In genomic region chr3:104596451-104597134, GRCm38 (mm10) we compare ENCODE assay signal across 10 mouse cellular contexts. TPM values are rescaled to one million over a fixed set of nuclear protein-coding genes. Genes with fewer than 3 reads are reported as not detected.
A peak's percentile ranks its signal among the peaks of the same experiment; 100 is the strongest.
DNase-seq lines count a peak whose midpoint lies in the region; ATAC-seq and TF ChIP-seq lines count a peak whose summit lies in the region.
"Had no signal": no experiment of that assay in that cellular context is flagged by ENCODE, and none has a peak within 500 bp of the region (broad histone marks: within the 10 kb centered on the region; RNA-seq: fewer than 3 reads in every experiment).

No protein-coding gene starts in this region.

- no peak overlapping the region for H3K4me2 ChIP-seq in intestine, embryonic 16.5 days (ENCODE audit: low read depth, low read length)

- H3K4me1 ChIP-seq in cortical plate, adult 2 months (ENCODE audit: control insufficient read depth, insufficient read depth, low read length), result peaks cover 3% of the 10 kb centered on the region
- 0 out of 2 replicates have a peak, but pooled peaks cover 13% of the 10 kb centered on the region for H3K4me1 ChIP-seq in intestine, embryonic 16.5 days (ENCODE audit: control insufficient read depth, insufficient read depth, low read length)

- peak; percentile 8 for DNase-seq in gastrocnemius, postnatal 10 days
- DNase-seq in gastrocnemius, postnatal 36 days, result no peak
- peak; percentile 14 for DNase-seq in left cerebral cortex, postnatal 4 days
- no peak for DNase-seq in left cerebral cortex, adult 18-20 months (ENCODE audit: low spot score in 2 of 2)
- no peak for DNase-seq in thymus, postnatal 36 days
- no peak for DNase-seq in c-Kit-positive CD71-positive TER-119-positive erythroid progenitor cells, embryonic 14.5 days (ENCODE audit: low spot score)

- peak overlapping the region; percentile 31; the same call in 1 of the 2 replicates for H3K27ac ChIP-seq in cortical plate, adult 2 months (ENCODE audit: insufficient read depth, low read length)
- 0 out of 2 replicates have a peak overlapping the region, but pooled peaks have one; percentile 9 for H3K27ac ChIP-seq in intestine, embryonic 16.5 days (ENCODE audit: low read length)

- no peak for TF ChIP-seq POLR2A in cortical plate, adult 2 months (IDR thresholded peaks at IDR 0.05; ENCODE audit: extremely low read depth, insufficient read depth, low read length)

- H3K4me3 ChIP-seq in cortical plate, adult 2 months (ENCODE audit: insufficient read depth, low read length), result no peak overlapping the region
- H3K4me3 ChIP-seq in intestine, embryonic 16.5 days (ENCODE audit: low read length), result no peak overlapping the region

- WGBS in intestine, embryonic 16.5 days, result 54% methylated on average over 6 of the region's 6 CpGs

- TF ChIP-seq CTCF in cortical plate, adult 2 months (IDR thresholded peaks at IDR 0.05; ENCODE audit: extremely low read depth, insufficient read depth, low read length), result no peak

- H3K27me3 ChIP-seq in intestine, embryonic 16.5 days (replicated peaks; ENCODE audit: control insufficient read depth, insufficient read depth, low read length), result no peaks in the 10 kb centered on the region
- H3K27me3 ChIP-seq: CH12.LX had no signal

- no peak for ATAC-seq in intestine, embryonic 16.5 days
- ATAC-seq: activated CD4-positive, CD25-positive, alpha-beta regulatory T cell, adult 4 months had no signal

- intact Hi-C loops in gastrocnemius, postnatal 36 days (cut with DNase I), result no loop called here
- intact Hi-C loops in left cerebral cortex, postnatal 4 days (cut with DNase I), result no loop called here

- no peaks in the 10 kb centered on the region for H3K36me3 ChIP-seq in intestine, embryonic 16.5 days (ENCODE audit: control insufficient read depth, insufficient read depth, low read length)

- no peak overlapping the region for H3K9ac ChIP-seq in intestine, embryonic 16.5 days (ENCODE audit: low read depth, low read length)

- no peaks in the 10 kb centered on the region for H3K9me3 ChIP-seq in intestine, embryonic 16.5 days (ENCODE audit: control insufficient read depth, low read length)

RNA-seq across cellular contexts. Expression of gene Slc16a1, which starts 41.9 kb away (rescaled TPM):
- 10 to 100 TPM; 24.9 to 30.6 TPM for total RNA-seq in gastrocnemius, postnatal 10 days (2021)
- 10 to 100 TPM; 20.3 to 27.5 TPM for total RNA-seq in gastrocnemius, postnatal 36 days (2021)
- total RNA-seq in left cerebral cortex, postnatal 4 days (2021), result 10 to 100 TPM; 45.4 to 48.5 TPM
- 10 to 100 TPM; 18.2 to 20.3 TPM for total RNA-seq in left cerebral cortex, adult 18-20 months (2021)
- polyA plus RNA-seq in cortical plate, adult 2 months (2012; rRNA removed), result 20.4 and 24.6 TPM in 2 replicates
- polyA plus RNA-seq in intestine, embryonic 16.5 days (2015; fragmentation: Nextera tagmentation; extraction: Ambion mirVana), result 48.3 and 48.8 TPM in 2 replicates

Comparison
In these comparisons a context has a peak if more than half of its experiments do, and no peak if none do; other contexts are left out.
1. DNase-seq: peak in gastrocnemius, postnatal 10 days (single experiment) and left cerebral cortex, postnatal 4 days (single experiment); none in gastrocnemius, postnatal 36 days (0 of 2), left cerebral cortex, adult 18-20 months (0 of 2), thymus, postnatal 36 days (0 of 2) and c-Kit-positive CD71-positive TER-119-positive erythroid progenitor cells, embryonic 14.5 days (single experiment).